In genomic region chr8:87700321-87700720, GRCm38 (mm10) we compare ENCODE assay signal across 10 mouse cellular contexts.
A peak's percentile ranks its signal among the peaks of the same experiment; 100 is the strongest.
DNase-seq lines count a peak whose midpoint lies in the region; ATAC-seq and TF ChIP-seq lines count a peak whose summit lies in the region.
"Had no signal": no experiment of that assay in that cellular context is flagged by ENCODE, and none has a peak within 500 bp of the region (broad histone marks: within the 10 kb centered on the region; RNA-seq: fewer than 3 reads in every experiment).

No protein-coding gene starts in this region.

- H3K9me3 ChIP-seq in intestine, postnatal 0 days (ENCODE audit: control insufficient read depth): no peaks in the 10 kb centered on the region
- no peaks in the 10 kb centered on the region for H3K9me3 ChIP-seq in intestine, embryonic 15.5 days
- H3K9me3 ChIP-seq: heart, embryonic 15.5 days; megakaryocyte, embryonic 14.5 days; stomach, embryonic 15.5 days had no signal

- no peaks in the 10 kb centered on the region for H3K36me3 ChIP-seq in intestine, postnatal 0 days (ENCODE audit: control insufficient read depth, insufficient read depth)
- H3K36me3 ChIP-seq in intestine, embryonic 15.5 days: no peaks in the 10 kb centered on the region
- H3K36me3 ChIP-seq: heart, embryonic 15.5 days; stomach, embryonic 15.5 days had no signal

- DNase-seq in B cell, adult 2 months: peak; percentile 54 to 62
- DNase-seq in ZHBTc4 (ENCODE audit: low read depth, low spot score): peak; percentile 87
- DNase-seq in lung, postnatal 10 days: peak; percentile 48
- no peak for DNase-seq in layer of hippocampus, adult 9-11 months
- DNase-seq in frontal cortex, postnatal 25 days (ENCODE audit: low spot score in 2 of 2): no peak

- ATAC-seq in intestine, postnatal 0 days: no peak
- no peak for ATAC-seq in intestine, embryonic 15.5 days

- H3K27me3 ChIP-seq in intestine, postnatal 0 days (replicated peaks; ENCODE audit: control insufficient read depth, insufficient read depth, low read length): 0 out of 2 replicates have a peak, but pooled peaks cover 3% of the 10 kb centered on the region
- H3K27me3 ChIP-seq in intestine, embryonic 15.5 days (replicated peaks): no peaks in the 10 kb centered on the region
- H3K27me3 ChIP-seq: heart, embryonic 15.5 days; stomach, embryonic 15.5 days had no signal

- no peak overlapping the region for H3K4me3 ChIP-seq in intestine, postnatal 0 days (ENCODE audit: low read depth, low read length)
- no peak overlapping the region for H3K4me3 ChIP-seq in intestine, embryonic 15.5 days (replicated peaks)
- H3K4me3 ChIP-seq: heart, embryonic 15.5 days; megakaryocyte, embryonic 14.5 days; stomach, embryonic 15.5 days had no signal

- H3K4me1 ChIP-seq in intestine, postnatal 0 days (replicated peaks; ENCODE audit: control insufficient read depth, insufficient read depth, low read length): no peaks in the 10 kb centered on the region
- peaks cover 14% of the 10 kb centered on the region for H3K4me1 ChIP-seq in intestine, embryonic 15.5 days (replicated peaks)

- 0 out of 2 replicates have a peak, but pooled peaks have one; percentile 16 for TF ChIP-seq CTCF in intestine, postnatal 0 days (IDR thresholded peaks at IDR 0.05; ENCODE audit: low read depth)

- WGBS in intestine, postnatal 0 days: 27% methylated on average over 12 of the region's 12 CpGs
- 34% methylated on average over 12 of the region's 12 CpGs for WGBS in intestine, embryonic 15.5 days

- no peak overlapping the region for H3K4me2 ChIP-seq in intestine, postnatal 0 days (replicated peaks; ENCODE audit: low read depth)
- no peak overlapping the region for H3K4me2 ChIP-seq in intestine, embryonic 15.5 days (replicated peaks)
- H3K4me2 ChIP-seq: heart, embryonic 15.5 days; stomach, embryonic 15.5 days had no signal

- no peak overlapping the region for H3K27ac ChIP-seq in intestine, postnatal 0 days (ENCODE audit: low read depth, low read length)
- H3K27ac ChIP-seq in intestine, embryonic 15.5 days: no peak overlapping the region
- H3K27ac ChIP-seq: heart, embryonic 15.5 days; stomach, embryonic 15.5 days had no signal

- no peak overlapping the region for H3K9ac ChIP-seq in intestine, postnatal 0 days (ENCODE audit: low read depth, low read length)
- no peak overlapping the region for H3K9ac ChIP-seq in intestine, embryonic 15.5 days
- H3K9ac ChIP-seq: heart, embryonic 15.5 days; stomach, embryonic 15.5 days had no signal

Comparison
In these comparisons a context has a peak if more than half of its experiments do, and no peak if none do; other contexts are left out.
1. DNase-seq: peak in B cell, adult 2 months (2 of 2), ZHBTc4 (single experiment) and lung, postnatal 10 days (single experiment); none in layer of hippocampus, adult 9-11 months (single experiment) and frontal cortex, postnatal 25 days (0 of 2).